Mouse (Mus musculus): ENCODE results near the gene Oser1.

- TF ChIP-seq CTCF (conservative IDR thresholded peaks at IDR 0.05; ENCODE audit: low read length), result no peak
- TF ChIP-seq POU5F1 (IDR thresholded peaks at IDR 0.05; ENCODE audit: borderline replicate concordance, low read length), result no peak
Measured at GRCm38 (mm10) chr2:163447375-163447774, 22.9 kb upstream of the Oser1 start.

Measured in E14TG2a.4 (cell line).